Mouse (Mus musculus): ENCODE results near the gene Ephb1.

DNA sequence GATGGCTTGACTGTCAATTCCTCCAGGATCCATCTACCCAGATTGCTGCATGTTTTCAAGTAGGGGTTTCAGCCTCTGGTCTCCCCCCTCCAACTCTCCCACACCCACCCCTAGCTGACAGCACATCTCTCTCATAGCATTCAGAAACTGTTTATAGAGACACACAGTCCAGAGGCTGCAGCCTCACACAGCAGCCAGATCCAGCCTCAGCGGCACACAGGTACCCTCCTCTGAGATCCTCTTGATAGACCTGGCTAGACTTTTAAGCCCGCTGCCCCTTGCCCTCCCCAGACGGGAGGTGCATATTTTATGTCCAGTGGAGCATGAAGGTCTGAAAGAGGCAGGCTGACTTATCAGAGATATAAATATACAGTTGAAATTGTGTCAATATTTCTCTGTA is 228.0 kb downstream of the Ephb1 start:
- no peak for TF ChIP-seq ZNF384 (IDR thresholded peaks at IDR 0.05; ENCODE audit: low read depth, low read length)
- TF ChIP-seq CHD2 (IDR thresholded peaks at IDR 0.05; ENCODE audit: low read length) = no peak
- no peak for TF ChIP-seq USF2 (IDR thresholded peaks at IDR 0.05; ENCODE audit: borderline replicate concordance in 1 of 2, insufficient read depth in 1 of 2, low read depth in 1 of 2, low read length in 2 of 2)
- no peak for TF ChIP-seq CTCF (IDR thresholded peaks at IDR 0.05 in 2 of 3, conservative IDR thresholded peaks at IDR 0.05 in 1 of 3; ENCODE audit: control insufficient read depth in 1 of 3, insufficient read depth in 1 of 3, low read depth in 2 of 3, low read length in 3 of 3, poor library complexity in 1 of 3, severe bottlenecking in 1 of 3)
- no peak for TF ChIP-seq EP300 (IDR thresholded peaks at IDR 0.05; ENCODE audit: low read depth in 1 of 2, low read length in 2 of 2)
